15 mouse cellular contexts compared by ENCODE assay signal in the genomic region with DNA sequence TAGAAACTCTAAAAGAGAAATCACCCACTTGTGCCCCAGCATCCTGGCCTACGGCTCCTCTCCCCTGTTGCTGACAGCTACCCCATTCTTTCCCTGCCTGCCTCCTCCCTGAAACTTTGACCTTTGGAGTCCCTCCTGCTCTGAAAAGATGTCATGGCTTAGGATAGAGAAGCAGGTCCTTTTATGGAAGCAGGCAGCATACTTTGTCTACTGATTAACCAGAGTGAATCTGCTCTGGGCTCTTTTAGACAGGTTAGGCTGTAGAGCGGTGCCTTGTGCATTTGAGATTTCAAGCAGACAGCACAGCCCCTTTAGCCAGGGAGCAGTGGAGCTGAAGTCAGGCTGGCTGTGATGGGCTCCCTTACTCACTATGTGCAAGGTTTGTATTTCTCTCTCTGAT.
A peak's percentile ranks its signal among the peaks of the same experiment; 100 is the strongest.
DNase-seq lines count a peak whose midpoint lies in the region; ATAC-seq and TF ChIP-seq lines count a peak whose summit lies in the region.
"Had no signal": no experiment of that assay in that cellular context is flagged by ENCODE, and none has a peak within 500 bp of the region (broad histone marks: within the 10 kb centered on the region; RNA-seq: fewer than 3 reads in every experiment).

No protein-coding gene starts in this region.

- no peaks in the 10 kb centered on the region for H3K9me3 ChIP-seq in kidney, embryonic 16.5 days (ENCODE audit: low read length)
- no peaks in the 10 kb centered on the region for H3K9me3 ChIP-seq in liver, embryonic 12.5 days (replicated peaks)
- H3K9me3 ChIP-seq: embryonic facial prominence, embryonic 15.5 days; hindbrain, embryonic 15.5 days; stomach, embryonic 15.5 days had no signal

- no peak for TF ChIP-seq POLR2A in testis, adult 2 months (IDR thresholded peaks at IDR 0.05; ENCODE audit: control insufficient read depth, low read depth, low read length)

- TF ChIP-seq CTCF in testis, adult 2 months (IDR thresholded peaks at IDR 0.05; ENCODE audit: control insufficient read depth, insufficient read depth, insufficient replicate concordance, low read depth, low read length) = no peak

- intact Hi-C loops in gastrocnemius, postnatal 14 days (cut with DNase I; ENCODE audit: low total_unique reads) = loop anchor here (2.0 kb wide), 1 partner anchor 226 kb away; no protein-coding TSS in a partner anchor

- DNase-seq in testis, postnatal 10 days (ENCODE audit: low spot score) = no peak
- no peak for DNase-seq in spleen, postnatal 10 days (ENCODE audit: low spot score in 2 of 2)
- no peak for DNase-seq in right cerebral cortex, postnatal 14 days
- no peak for DNase-seq in gastrocnemius, postnatal 14 days
- DNase-seq in cerebellum, postnatal 36 days = no peak
- DNase-seq: adrenal gland, adult 2 months; cerebellum, adult 2 months; heart, adult 2 months; lung, postnatal 14 days had no signal

- no peaks in the 10 kb centered on the region for H3K27me3 ChIP-seq in testis, adult 2 months (ENCODE audit: control insufficient read depth, insufficient read depth, low read length)
- H3K27me3 ChIP-seq in kidney, embryonic 16.5 days (ENCODE audit: insufficient read depth, low read length) = no peaks in the 10 kb centered on the region
- H3K27me3 ChIP-seq in liver, embryonic 12.5 days (replicated peaks) = no peaks in the 10 kb centered on the region
- H3K27me3 ChIP-seq: embryonic facial prominence, embryonic 15.5 days; hindbrain, embryonic 15.5 days; stomach, embryonic 15.5 days had no signal

- 60% methylated on average over 2 of the region's 2 CpGs for WGBS in kidney, embryonic 16.5 days
- WGBS in liver, embryonic 12.5 days (ENCODE audit: insufficient replicate concordance) = 83% methylated on average over 2 of the region's 2 CpGs

- H3K36me3 ChIP-seq in testis, adult 2 months (ENCODE audit: control insufficient read depth, insufficient read depth, low read length) = no peaks in the 10 kb centered on the region; the same call in 1 of the 2 replicates
- H3K36me3 ChIP-seq in kidney, embryonic 16.5 days (ENCODE audit: insufficient read depth, low read length) = no peaks in the 10 kb centered on the region
- 0 out of 2 replicates have a peak, but pooled peaks cover 4% of the 10 kb centered on the region for H3K36me3 ChIP-seq in liver, embryonic 12.5 days
- H3K36me3 ChIP-seq: embryonic facial prominence, embryonic 15.5 days; hindbrain, embryonic 15.5 days; stomach, embryonic 15.5 days had no signal

- no peak overlapping the region for H3K4me2 ChIP-seq in kidney, embryonic 16.5 days (replicated peaks; ENCODE audit: low read depth, low read length)
- no peak overlapping the region for H3K4me2 ChIP-seq in liver, embryonic 12.5 days
- H3K4me2 ChIP-seq: embryonic facial prominence, embryonic 15.5 days; hindbrain, embryonic 15.5 days; stomach, embryonic 15.5 days had no signal

- H3K27ac ChIP-seq in testis, adult 2 months (ENCODE audit: control insufficient read depth, insufficient read depth, low read depth, low read length) = no peak overlapping the region
- peak overlapping the region; percentile 70 for H3K27ac ChIP-seq in kidney, embryonic 16.5 days (ENCODE audit: low read length)
- H3K27ac ChIP-seq in liver, embryonic 12.5 days = no peak overlapping the region
- H3K27ac ChIP-seq: embryonic facial prominence, embryonic 15.5 days; heart, adult 2 months; hindbrain, embryonic 15.5 days; stomach, embryonic 15.5 days had no signal

- no peak overlapping the region for H3K9ac ChIP-seq in kidney, embryonic 16.5 days (replicated peaks; ENCODE audit: low read length)
- no peak overlapping the region for H3K9ac ChIP-seq in liver, embryonic 12.5 days
- H3K9ac ChIP-seq: embryonic facial prominence, embryonic 15.5 days; hindbrain, embryonic 15.5 days; stomach, embryonic 15.5 days had no signal

- H3K4me1 ChIP-seq in testis, adult 2 months (ENCODE audit: control insufficient read depth, insufficient read depth, low read length) = no peaks in the 10 kb centered on the region
- H3K4me1 ChIP-seq in kidney, embryonic 16.5 days (ENCODE audit: insufficient read depth, low read length) = peaks cover 16% of the 10 kb centered on the region
- peaks cover 13% of the 10 kb centered on the region for H3K4me1 ChIP-seq in liver, embryonic 12.5 days
- H3K4me1 ChIP-seq: hindbrain, embryonic 15.5 days had no signal

- H3K4me3 ChIP-seq in testis, adult 2 months (ENCODE audit: control insufficient read depth, low read depth, low read length) = peak overlapping the region; percentile 67
- no peak overlapping the region for H3K4me3 ChIP-seq in kidney, embryonic 16.5 days (ENCODE audit: low read length)
- H3K4me3 ChIP-seq in liver, embryonic 12.5 days = no peak overlapping the region
- H3K4me3 ChIP-seq: embryonic facial prominence, embryonic 15.5 days; heart, adult 2 months; hindbrain, embryonic 15.5 days; stomach, embryonic 15.5 days had no signal

- peak; percentile 75 for ATAC-seq in kidney, embryonic 16.5 days (ENCODE audit: low FRiP score, low TSS enrichment)
- peak; percentile 59 for ATAC-seq in liver, embryonic 12.5 days
